Mouse (Mus musculus) olfactory bulb, adult 2 months (tissue): Measurements from ENCODE around the gene Dcaf15.

ENCODE experiments used
- CTCF ChIP-seq: fragments of 200-500 bp; IDR thresholded peaks from 2 replicates; pipeline ENCODE4 v1.5.1; 2012; ENCODE audit warnings: low read depth, mild to moderate bottlenecking, low read length, moderate library complexity; ENCODE audit not compliant: insufficient read depth
- POLR2A ChIP-seq: fragments of 200-500 bp; IDR thresholded peaks from 2 replicates; pipeline ENCODE4 v1.6.1; 2012; ENCODE audit warnings: mild to moderate bottlenecking, low read depth, low read length, moderate library complexity; ENCODE audit not compliant: insufficient read depth

- TF ChIP-seq POLR2A, result no peak
- no peak for TF ChIP-seq CTCF
Observed at GRCm38 (mm10) chr8:84103601-84104000, 967 bp downstream of the Dcaf15 start.
